Mouse (Mus musculus) lung, adult 2 months (tissue): Measurements from ENCODE around the gene Dscam.

Experiments used
- CTCF ChIP-seq: fragments of 200-500 bp; IDR thresholded peaks from 2 replicates; pipeline ENCODE4 v1.5.1; 2011; ENCODE audit warnings: mild to moderate bottlenecking, low read length, control low read depth; ENCODE audit not compliant: insufficient read depth
- POLR2A ChIP-seq: fragments of 200-500 bp; IDR thresholded peaks from 2 replicates; pipeline ENCODE4 v1.6.1; 2011; ENCODE audit warnings: low read depth, mild to moderate bottlenecking, control low read depth, low read length, borderline replicate concordance; ENCODE audit errors: extremely low read depth

GRCm38 (mm10) chr16:96973300-96973699, 197.3 kb downstream of the Dscam start:
- TF ChIP-seq POLR2A (no peak), CTCF (no peak)
